8 mouse cellular contexts compared by ENCODE assay signal in the genomic region with DNA sequence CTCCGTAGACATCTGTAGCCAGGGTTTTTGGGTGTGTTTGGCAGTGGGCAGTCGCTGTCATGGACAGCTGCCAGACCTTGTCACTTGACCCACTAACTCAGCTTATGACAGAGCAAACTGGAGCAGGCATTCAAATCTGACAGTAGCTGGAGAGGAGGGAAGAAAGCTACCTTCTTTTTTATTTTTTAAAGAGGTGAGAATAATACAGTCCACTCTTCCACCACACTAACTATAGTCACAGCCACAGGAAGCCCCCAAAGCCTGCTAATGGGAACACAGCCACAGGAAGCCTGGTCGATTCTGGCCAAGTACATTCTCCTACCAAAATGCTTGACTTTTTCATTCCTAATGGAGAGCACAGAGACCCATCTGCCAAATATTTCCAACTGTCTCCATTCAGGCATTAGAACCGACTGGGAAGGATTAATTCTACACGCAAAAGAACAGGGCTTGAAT.
DNase-seq lines count a peak whose midpoint lies in the region; ATAC-seq lines count a peak whose summit lies in the region.

No protein-coding gene starts in this region.

- no peak for DNase-seq in intestine, embryonic 14.5 days (ENCODE audit: low spot score)
- DNase-seq in NIH3T3 (ENCODE audit: low read depth), result peak; percentile 67
- peak; percentile 52 to 61 for DNase-seq in cerebellum, postnatal 25 days
- DNase-seq in heart, postnatal 36 days, result peak; percentile 50 to 55
- no peak for DNase-seq in embryo, embryonic 10 days (ENCODE audit: low spot score)

- WGBS in intestine, embryonic 14.5 days, result 62% methylated on average over 5 of the region's 5 CpGs
- 64% methylated on average over 5 of the region's 5 CpGs for WGBS in intestine, embryonic 15.5 days
- 37% methylated on average over 5 of the region's 5 CpGs for WGBS in stomach, embryonic 16.5 days

- H3K4me1 ChIP-seq in intestine, embryonic 14.5 days (replicated peaks; ENCODE audit: control insufficient read depth, insufficient read depth, low read length), result peaks cover 12% of the 10 kb centered on the region
- peaks cover 22% of the 10 kb centered on the region for H3K4me1 ChIP-seq in intestine, embryonic 15.5 days (replicated peaks)
- H3K4me1 ChIP-seq in stomach, embryonic 16.5 days (ENCODE audit: control insufficient read depth, insufficient read depth, low read length), result peaks cover 28% of the 10 kb centered on the region

- H3K27ac ChIP-seq in intestine, embryonic 14.5 days (ENCODE audit: low read depth), result peak overlapping the region; percentile 12; the same call in 1 of the 2 replicates
- no peak overlapping the region for H3K27ac ChIP-seq in intestine, embryonic 15.5 days
- H3K27ac ChIP-seq in stomach, embryonic 16.5 days (ENCODE audit: low read length), result peak overlapping the region; percentile 44

- H3K9me3 ChIP-seq in intestine, embryonic 14.5 days (ENCODE audit: control insufficient read depth, low read length), result no peaks in the 10 kb centered on the region
- no peaks in the 10 kb centered on the region for H3K9me3 ChIP-seq in intestine, embryonic 15.5 days
- no peaks in the 10 kb centered on the region for H3K9me3 ChIP-seq in stomach, embryonic 16.5 days (replicated peaks; ENCODE audit: control insufficient read depth, low read length)

- no peak for ATAC-seq in intestine, embryonic 14.5 days (replicated peaks; ENCODE audit: low FRiP score, low TSS enrichment, low read depth)
- ATAC-seq in intestine, embryonic 15.5 days, result no peak
- peak; percentile 44; the same call in 1 of the 2 replicates for ATAC-seq in stomach, embryonic 16.5 days (ENCODE audit: insufficient read depth, low FRiP score)
- ATAC-seq in activated CD4-positive, CD25-positive, alpha-beta regulatory T cell, adult 4 months, result no peak

- H3K4me2 ChIP-seq in intestine, embryonic 14.5 days (ENCODE audit: low read length), result no peak overlapping the region
- no peak overlapping the region for H3K4me2 ChIP-seq in intestine, embryonic 15.5 days (replicated peaks)
- H3K4me2 ChIP-seq in stomach, embryonic 16.5 days (ENCODE audit: low read depth, low read length), result 0 out of 2 replicates have a peak overlapping the region, but pooled peaks have one; percentile 3

- no peaks in the 10 kb centered on the region for H3K27me3 ChIP-seq in intestine, embryonic 14.5 days (replicated peaks; ENCODE audit: control insufficient read depth, insufficient read depth, low read length)
- no peaks in the 10 kb centered on the region for H3K27me3 ChIP-seq in intestine, embryonic 15.5 days (replicated peaks)
- H3K27me3 ChIP-seq in stomach, embryonic 16.5 days (ENCODE audit: control insufficient read depth, insufficient read depth, low read length), result no peaks in the 10 kb centered on the region

- no peak overlapping the region for H3K4me3 ChIP-seq in intestine, embryonic 14.5 days (ENCODE audit: low read depth, low read length)
- no peak overlapping the region for H3K4me3 ChIP-seq in intestine, embryonic 15.5 days (replicated peaks)
- no peak overlapping the region for H3K4me3 ChIP-seq in stomach, embryonic 16.5 days (replicated peaks; ENCODE audit: low read length)

- no peak overlapping the region for H3K9ac ChIP-seq in intestine, embryonic 14.5 days (ENCODE audit: low read length)
- no peak overlapping the region for H3K9ac ChIP-seq in intestine, embryonic 15.5 days
- no peak overlapping the region for H3K9ac ChIP-seq in stomach, embryonic 16.5 days (ENCODE audit: low read length)

- intact Hi-C loops in heart, postnatal 36 days (cut with DNase I), result loop anchor here (5.0 kb wide), 1 partner anchor 83 kb away; a partner anchor contains a TSS

- H3K36me3 ChIP-seq in intestine, embryonic 14.5 days (ENCODE audit: control insufficient read depth, insufficient read depth, low read length), result no peaks in the 10 kb centered on the region
- H3K36me3 ChIP-seq in intestine, embryonic 15.5 days, result no peaks in the 10 kb centered on the region
- H3K36me3 ChIP-seq in stomach, embryonic 16.5 days (ENCODE audit: control insufficient read depth, insufficient read depth, low read length), result no peaks in the 10 kb centered on the region

Comparison
In these comparisons a context has a peak if more than half of its experiments do, and no peak if none do; other contexts are left out.
1. DNase-seq: peak in NIH3T3 (single experiment), cerebellum, postnatal 25 days (2 of 2) and heart, postnatal 36 days (2 of 2); none in intestine, embryonic 14.5 days (single experiment) and embryo, embryonic 10 days (single experiment).